Mouse (Mus musculus) ZHBTc4 (cell line): ENCODE measurements around the gene Cox6a1.
"Not testable (repeated sequence)": the region's sequence is repeated elsewhere in the genome, so short reads cannot be mapped to it uniquely, and the experiment has no call there.

Experiments used
- DNase-seq: peaks from one replicate; pipeline ENCODE4 v3.0.0-alpha.2; 2011; ENCODE audit warnings: low read depth, low spot score

The Cox6a1 gene

DNA sequence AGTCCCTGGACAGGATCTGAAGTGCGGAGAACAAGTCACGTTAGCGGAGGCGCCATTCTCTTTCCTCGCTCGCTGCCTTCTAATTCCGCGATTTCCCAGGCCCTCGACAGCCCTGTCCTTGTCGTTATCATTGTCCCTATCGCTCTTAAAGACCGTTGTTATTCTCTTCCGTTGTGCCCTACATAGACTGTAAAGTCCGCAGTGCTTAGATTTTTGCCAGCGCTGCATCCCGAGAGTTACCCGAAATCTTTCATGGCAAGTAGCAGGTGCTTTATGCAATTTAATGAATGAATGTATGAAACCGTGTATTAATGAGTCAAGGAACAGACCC is 409 bp upstream of the Cox6a1 start:
- no peak for DNase-seq

DNA sequence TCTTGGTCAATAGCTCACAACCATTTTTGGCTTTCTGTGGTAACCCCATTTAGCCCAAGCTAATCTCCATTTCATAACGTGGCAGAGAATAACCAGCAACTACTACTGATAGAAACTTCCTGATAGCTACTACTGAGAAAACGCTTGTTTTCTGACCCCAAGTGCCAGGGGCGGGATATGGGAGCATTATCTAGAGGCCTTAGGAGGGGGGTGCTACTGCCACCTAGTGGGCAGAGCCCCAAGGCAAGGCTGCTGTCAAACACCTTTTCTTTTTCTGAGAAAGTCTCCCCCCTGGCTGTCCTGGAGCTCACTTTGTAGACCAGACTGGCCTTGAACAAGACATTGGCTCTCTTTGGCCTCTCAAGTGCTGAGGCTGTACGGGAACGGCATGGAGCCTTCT is 1.2 kb downstream of the Cox6a1 start:
- DNase-seq: peak; percentile 93

DNA sequence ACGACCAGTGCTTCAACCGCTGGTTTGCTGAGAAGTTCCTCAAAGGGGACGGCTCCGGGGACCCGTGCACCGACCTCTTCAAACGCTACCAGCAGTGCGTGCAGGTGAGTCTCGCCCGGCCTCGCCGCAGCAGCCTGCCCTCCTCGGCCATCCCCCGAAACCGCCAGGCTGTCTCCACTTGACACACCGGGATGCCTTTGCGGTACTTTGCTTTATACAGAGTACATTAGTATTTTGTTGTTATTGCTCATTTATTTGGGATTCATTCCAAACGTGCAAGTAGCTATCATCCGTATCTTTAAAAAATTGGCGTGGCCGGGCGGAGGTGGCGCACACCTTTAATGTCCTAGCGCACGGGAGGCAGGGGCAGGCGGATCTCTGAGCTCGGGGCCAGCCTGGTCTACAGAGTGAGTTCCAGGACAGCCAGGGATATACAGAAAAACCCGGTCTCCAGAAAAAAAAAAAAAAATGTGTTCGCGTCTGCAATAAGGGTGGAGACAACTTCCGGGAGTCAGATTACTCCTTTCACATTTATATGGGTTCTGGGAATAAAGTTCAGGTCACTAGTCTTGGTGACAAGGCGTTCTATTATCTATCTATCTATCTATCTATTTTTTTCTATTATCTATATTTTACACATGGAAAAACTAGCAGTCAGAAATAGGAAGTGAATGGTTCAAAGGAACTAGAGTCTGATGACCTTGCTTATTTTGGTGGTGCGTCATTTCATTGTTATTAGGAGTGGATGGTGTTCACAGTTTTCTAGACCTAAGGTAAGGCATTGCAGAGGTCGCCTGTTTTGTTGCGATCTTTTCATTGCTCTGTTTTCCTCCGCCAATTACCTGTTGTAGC is 7.2 kb downstream of the Cox6a1 start:
- no peak for DNase-seq

DNA sequence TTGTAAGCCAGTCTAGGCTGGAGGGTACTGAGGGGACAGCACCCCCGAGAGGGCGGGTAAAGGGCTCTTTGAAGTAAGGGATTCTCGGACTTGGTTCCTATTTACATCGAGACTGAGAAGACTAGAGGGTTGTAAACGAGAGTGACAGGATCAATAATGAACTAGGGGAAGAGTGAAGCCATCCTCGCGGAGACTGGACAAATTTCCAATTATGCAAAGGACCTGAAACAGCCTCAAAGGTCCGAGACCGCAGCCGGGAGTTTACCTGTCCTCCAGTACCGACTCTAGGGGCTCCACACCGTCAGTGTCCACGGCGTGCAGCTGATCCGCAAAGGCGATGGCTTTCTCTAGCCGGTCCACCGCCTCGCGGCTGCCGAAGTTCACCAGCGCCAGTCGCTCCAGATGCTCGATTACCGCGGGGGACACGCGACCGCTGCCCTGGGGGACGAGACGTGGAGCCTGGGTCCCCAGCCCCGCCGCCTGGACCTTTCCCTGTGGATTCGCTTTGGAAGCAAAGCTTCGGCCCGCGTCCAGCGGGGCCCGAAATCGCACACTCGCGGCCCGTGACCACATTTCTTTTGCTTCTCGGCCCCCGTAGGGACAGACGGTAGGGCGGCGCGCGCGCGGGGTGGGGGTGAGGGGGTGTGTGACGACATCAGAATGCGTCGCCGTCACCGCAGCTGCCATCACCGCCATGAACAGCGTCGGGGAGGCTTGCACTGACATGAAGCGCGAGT is 8.0 kb downstream of the Cox6a1 start, which contains the start of the genes Gatc and Triap1:
Gene Gatc (minus strand): TSS at position 602 of the 737 bp plus-strand sequence.
Gene Triap1 (plus strand): TSS at position 649 of the 737 bp plus-strand sequence.
- DNase-seq: peak; percentile 92

DNA sequence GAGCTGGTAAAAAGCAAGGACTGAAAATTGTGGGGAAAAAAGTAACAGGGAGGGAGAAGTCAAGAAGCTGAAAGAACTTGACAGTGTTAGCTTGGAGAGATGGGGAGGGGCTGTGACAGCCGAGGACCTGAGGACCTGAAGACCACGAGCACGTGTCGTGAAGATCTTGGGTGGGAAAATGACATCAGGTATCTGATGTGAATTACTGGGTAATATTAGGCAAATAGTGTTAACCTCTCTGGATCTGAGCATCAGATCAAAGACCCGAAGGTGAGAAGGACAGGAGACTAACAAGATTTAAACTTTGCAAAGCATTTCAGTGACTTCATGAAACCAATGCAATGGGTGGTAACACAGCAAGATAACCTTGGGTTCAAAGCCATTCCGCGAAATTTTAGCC is 8.8 kb downstream of the Cox6a1 start:
- no peak for DNase-seq

DNA sequence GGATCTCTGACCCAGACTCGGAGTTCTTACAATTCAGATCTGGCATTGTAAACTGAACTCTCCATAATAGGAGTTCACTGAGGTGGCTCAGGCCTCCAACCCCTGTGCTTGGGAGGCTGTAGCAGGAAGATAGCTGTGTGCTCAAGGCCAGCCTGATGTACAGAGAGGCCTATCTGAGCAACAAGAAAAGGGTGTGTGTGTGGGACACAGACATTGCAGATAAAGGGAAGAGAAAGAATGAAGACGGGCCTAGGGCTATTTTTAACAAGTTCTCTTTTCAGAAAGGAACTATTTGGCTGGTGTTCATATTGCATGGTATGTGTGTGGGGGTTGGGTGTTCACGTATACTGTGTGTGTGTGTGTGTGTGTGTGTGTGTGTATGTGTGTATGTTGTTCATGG is 15.2 kb downstream of the Cox6a1 start:
- no peak for DNase-seq

DNA sequence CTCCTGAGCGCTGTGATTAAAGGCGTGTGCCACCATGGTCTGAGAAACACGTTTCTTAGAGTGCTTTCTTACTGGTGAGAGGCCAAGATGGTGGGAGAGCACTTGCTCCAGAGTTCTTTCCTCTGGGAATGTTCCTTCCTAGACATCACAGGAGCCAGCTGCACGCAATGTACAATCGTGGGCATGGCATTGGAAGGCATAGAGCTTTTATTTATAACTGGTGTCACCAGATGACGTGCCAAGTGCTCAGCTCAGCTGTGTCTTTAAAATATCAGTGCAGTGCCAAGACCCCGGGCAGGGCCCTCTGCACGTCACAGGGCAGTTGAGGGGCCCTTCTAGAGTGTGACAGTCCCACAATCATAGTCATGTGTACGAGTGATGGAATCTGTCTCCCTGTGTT is 17.8 kb downstream of the Cox6a1 start:
- no peak for DNase-seq

DNA sequence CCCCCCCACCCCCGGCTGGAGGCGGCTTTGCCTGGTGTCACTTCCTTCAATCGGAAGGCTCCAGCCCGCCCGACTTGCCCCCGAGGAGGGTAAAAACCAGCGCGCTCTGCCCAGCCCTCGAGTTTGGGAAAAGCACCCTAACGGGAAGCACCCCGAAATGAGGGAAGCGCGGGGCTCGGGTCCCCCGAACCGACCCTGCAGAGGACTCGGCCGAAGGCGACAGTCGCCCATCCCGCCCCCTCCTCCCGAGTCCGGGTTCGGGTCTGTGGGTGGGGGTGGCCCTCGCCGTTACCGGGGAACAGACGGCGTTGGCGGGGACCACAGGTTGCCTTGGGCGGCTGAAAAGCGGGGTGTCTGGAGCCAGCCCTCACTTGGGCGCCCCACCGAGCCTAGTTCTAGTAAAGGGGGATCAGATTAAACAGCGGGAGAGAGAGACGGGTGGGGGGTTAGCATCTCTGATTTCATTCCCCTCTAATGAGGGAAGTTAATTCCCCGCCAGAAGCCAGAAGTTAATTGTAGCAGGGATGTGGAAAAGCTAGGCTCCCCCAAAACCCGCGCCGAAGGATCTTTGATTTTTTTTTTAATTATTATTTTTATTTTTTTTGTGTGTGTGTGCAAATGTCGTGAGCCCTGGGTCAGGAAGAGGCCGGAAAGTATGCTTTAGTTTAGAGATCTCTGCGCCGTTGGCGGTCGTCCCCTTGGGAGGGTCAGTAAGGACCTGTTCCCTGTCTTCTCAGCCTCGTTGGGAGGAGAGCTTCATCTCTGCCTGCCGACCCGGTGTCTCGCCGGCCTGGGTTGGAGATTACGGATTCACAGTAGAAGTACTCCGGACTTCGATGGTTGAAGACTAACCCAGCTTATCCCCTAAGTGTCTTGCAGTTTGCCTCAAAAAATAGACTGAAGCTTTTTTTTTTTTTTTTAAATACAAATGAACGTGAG is 20.9 kb downstream of the Cox6a1 start:
- DNase-seq: no peak

DNA sequence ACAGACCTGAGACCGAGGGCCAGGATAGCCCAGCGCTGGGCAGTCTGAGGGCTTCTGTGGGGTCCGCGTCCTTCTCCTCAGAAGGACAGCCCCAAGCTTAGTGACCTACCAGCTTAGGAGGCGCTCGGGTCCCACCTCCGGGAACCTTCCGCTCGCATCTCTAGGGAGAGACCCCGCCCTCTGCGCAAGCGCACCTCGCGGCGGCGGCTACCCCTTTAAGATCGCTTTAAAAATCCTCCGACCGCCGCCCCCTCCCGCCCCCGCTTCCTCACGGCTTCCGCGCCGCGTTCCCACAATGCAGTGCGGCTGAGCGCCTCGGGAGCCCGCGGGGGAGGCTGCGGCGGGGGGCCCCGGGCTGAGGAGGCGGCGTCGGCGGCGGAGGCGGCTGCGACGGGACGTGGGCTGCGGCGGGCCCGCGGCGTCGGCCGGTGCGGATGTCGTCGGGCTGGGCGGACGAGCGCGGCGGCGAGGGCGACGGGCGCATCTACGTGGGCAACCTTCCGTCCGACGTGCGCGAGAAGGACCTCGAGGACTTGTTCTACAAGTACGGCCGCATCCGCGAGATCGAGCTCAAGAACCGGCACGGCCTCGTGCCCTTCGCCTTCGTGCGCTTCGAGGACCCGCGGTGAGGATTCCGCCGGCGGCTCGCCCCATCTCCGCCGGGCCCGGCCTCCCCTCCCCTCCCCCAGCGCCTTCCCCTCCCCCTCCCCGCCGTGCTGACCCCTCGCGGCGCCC is 21.7 kb downstream of the Cox6a1 start, which contains the start of gene Srsf9:
Gene Srsf9 (plus strand): TSS at position 303 of the 735 bp plus-strand sequence.
- DNase-seq: peak; percentile 96

DNA sequence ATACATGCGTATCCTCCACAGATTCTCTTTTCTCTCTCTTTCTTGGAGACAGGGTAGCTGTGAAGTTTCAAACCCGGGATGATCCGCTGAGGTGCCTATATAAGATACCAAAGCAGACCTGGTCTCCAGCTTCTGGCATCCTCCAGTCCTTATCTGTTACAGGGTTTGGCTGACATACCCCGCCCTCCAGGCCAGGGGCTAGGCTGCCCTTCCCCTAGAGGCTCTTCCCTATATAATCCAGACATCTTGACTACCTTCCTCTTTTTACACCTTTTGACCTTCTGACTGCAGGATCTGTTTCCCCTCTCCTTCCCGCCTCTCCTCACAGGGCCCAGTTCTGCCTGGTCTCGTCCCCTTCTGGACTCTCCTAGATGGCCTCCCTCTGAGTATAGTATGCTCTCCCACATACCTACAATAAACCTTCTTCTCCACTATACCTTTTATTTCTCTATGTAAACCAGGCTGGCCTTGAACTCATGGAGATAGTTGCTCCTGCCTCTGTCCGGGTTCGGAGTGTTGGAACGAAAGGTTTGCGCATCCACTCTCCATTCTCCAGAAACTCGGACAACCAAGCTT is 22.4 kb downstream of the Cox6a1 start:
- no peak for DNase-seq

DNA sequence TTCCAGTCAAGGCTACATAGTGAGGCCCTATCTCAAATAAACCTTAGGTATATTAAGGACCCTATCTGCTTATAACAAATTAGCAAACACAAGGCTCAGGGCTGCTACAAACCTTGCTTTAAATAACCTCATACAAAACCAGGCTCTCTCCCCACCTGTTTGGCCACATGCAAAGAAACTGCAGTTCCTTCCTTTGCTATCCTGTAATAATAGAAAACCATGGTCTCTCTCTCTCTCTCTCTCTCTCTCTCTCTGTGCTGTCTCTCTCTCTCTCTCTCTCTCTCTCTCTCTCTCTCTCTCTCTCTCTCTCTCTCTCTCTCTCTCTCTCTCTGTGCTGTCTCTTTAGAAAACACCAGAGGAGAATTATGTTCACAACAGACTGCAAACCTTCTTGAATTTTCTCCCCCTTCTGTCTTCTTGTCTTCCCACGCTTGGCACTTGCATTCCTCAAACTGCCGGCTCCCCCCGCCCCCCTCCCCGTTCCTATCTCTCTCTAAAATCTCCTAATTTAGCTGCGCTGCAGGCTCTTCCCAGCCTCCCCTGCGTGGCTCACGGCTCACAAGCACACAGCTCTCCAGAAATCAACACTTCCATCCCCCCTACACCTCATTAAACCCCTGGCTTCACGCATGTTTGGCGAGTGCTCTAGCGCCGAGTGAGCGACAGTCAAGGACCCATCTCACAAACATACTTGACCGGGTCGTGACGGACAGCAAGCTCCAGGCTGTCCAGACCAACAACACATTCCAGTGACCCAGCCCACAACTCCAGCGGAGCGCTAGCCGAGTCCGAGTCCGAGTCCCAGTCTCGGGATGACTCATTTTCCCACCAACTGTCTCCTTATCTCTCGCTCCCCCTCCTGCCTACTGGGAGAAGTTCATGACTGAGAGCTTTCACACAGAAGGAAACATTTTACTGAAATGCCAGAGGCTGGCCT is 29.5 kb downstream of the Cox6a1 start:
- DNase-seq: peak; percentile 81

DNA sequence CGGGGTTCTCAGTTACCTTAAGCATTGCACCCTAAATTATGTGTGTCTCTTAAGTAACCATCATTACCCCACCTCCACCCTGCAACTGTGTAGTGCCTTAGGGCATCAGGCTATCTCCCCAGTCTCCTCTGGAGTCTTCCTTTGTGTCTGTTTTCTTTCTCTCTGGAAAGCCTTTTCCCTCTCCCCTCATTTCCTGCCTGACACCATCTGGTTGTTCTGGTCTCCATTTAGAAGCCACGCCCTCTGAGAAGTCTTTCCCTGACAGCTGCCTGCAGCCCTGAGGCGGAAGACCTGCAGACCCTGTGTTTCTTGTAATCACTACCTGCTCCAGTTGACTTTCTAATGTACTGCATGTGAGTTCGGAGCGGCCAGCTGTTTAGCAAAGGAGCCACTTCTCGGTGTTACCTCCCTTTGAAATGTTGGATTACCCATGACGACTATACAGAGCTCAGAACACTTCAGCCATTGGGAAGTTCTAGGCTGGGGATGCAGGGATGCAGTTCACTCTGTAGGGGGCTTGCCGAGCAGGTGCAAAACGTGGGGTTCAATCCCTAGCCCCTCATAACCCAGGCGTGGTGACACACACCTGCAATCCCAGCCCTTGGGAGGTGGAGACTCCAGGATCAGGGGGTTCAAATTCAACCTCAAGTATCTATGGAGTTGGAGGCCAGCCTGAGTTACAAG is 31.0 kb downstream of the Cox6a1 start:
- peak; percentile 93 for DNase-seq

DNA sequence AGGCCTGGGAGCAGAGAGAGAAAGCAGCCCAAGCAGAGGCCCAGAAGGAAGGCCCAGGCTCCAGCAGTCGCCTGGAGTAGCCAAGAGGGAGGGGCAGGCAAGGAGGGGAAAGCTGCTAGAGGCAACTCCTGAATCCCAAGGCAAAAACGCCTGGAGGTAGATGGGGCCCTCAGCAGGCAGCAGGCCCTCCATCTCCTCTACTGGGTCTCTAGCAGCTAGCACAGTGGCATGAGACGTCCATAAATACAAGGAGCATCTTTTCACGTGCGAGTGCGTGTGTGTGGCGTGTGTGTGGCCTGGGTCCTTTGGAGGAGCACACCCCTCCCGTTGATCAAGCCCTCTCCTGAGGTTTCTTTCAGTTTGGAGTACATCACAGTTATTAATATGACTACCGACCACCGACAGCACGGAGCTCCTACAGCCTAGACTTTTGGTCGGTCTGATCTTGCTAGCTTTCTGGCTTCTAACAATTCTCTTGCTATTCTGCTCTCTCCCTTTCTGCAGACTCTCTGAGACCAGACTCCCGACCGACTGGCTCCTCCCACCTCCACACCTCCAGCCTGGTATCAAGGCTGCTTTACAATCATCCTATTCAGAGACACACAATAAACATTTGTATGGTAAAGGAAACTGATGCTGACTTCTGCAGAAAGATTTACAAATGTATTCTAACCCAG is 31.7 kb downstream of the Cox6a1 start:
- peak; percentile 67 for DNase-seq

DNA sequence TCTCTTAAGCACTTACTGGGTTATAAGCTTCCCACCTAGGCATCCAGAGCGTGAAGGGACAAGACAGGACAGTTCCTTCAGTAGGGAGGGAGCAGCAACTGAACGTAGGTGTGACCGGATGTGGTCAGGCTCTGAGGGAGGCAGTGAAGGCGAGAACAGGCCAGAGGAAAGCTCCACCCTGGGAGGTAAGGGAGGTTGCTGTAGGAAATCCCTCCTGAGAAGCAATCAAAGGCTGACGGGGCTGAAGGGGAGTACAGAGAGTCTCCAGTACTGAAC is 35.2 kb downstream of the Cox6a1 start:
- DNase-seq: no peak

DNA sequence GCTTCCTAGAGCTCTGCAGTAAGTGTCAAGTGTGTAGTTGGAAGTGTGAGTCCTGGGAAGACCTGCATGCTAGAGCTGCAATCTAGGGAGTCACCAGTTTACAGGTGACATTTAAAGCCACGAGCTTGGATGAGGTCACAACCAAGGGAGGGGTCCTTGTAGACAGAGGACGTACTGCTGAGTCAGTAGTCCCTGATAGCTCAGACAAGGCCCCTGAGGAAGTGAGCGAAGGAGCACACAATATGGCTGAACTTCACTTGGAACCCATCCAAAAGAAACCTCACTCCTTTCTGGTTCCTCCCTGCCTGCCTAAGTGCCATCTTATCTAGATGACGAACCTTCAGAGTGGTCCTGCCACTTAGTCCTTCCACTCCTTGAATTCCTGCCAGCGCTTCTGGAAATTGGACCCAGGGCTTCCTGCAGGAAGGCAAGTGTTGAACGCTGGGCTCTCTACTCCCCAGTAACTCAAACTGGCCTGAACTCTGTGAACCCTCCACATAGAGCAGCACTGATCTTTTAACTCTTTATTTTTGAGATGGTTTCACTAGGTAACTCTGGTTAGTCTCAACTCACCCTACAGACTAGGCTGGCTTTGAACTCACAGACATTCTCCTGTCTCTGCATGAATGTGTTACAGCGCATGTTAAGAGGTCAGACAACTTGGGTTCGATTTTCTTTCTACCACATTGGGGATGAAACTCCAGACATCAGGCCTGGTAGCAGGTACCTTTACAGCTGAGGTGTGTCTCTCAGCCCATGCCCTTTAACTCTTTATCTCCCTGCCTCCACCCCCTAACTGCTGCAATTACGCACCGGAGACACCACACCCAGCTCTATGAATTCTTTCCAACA is 35.7 kb downstream of the Cox6a1 start:
- DNase-seq: no peak

DNA sequence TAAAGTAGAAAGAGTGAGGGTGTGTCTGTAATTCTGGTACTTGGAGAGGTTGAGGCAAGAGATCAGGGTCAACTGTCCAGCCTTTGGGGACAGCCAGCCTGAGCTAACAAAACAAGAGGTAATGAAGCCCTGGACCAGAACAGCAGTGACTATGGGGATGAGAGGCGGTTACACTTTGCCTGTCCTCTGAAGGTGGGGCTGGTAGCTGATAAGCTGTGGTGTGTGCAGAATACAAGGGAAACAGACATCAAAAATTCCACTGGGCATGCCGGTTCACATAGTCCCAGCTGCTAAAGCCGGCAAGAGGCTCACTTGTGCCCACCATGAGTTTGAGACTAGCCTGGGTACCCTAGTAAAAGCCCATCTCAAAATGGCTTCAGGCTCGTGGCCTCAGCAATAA is 36.4 kb downstream of the Cox6a1 start:
- no peak for DNase-seq

DNA sequence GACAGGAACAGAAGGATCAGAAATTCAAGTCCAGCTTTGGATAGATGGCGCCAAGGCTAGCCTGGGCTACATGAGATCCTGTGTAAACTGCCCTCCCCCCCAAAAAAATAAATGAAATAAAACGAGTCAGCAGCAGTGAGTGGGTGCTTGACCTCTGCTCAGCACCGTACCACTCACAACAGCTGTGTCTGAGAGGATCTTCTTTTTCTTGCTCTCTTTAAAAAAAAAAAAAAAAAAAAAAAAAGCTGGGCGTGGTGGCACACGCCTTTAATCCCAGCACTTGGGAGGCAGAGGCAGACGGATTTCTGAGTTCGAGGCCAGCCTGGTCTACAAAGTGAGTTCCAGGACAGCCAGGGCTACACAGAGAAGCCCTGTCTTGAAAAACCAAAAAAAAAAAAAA is 46.6 kb downstream of the Cox6a1 start:
- DNase-seq: not testable (repeated sequence)

DNA sequence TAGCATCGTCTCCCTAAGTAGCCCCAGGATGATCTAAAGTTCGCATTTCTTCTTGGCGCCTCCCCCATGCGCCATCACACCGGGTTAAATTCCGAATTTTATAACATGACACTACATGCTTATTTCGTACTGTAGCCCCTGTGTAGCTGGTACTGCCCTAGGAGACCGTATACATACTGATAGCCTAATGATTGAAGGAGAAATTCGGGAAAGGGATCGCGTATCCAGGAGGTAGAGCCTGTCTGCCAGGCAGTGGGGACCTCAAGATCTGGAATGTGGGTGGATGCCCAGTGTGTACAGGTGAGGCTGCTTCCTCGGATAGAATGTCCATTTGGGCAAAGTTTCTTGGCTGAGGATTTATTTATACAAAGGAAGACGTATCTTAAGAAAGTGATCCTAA is 47.2 kb downstream of the Cox6a1 start:
- no peak for DNase-seq
